Mouse (Mus musculus): Measurements from ENCODE around the gene Aspscr1. TPM values are rescaled to one million over a fixed set of nuclear protein-coding genes. Genes with fewer than 3 reads are reported as not detected.
"Not testable (repeated sequence)": the region's sequence is repeated elsewhere in the genome, so short reads cannot be mapped to it uniquely, and the experiment has no call there.

The Aspscr1 gene
- polyA plus RNA-seq, 1 experiment from 2014 or later, result 144 TPM

DNA sequence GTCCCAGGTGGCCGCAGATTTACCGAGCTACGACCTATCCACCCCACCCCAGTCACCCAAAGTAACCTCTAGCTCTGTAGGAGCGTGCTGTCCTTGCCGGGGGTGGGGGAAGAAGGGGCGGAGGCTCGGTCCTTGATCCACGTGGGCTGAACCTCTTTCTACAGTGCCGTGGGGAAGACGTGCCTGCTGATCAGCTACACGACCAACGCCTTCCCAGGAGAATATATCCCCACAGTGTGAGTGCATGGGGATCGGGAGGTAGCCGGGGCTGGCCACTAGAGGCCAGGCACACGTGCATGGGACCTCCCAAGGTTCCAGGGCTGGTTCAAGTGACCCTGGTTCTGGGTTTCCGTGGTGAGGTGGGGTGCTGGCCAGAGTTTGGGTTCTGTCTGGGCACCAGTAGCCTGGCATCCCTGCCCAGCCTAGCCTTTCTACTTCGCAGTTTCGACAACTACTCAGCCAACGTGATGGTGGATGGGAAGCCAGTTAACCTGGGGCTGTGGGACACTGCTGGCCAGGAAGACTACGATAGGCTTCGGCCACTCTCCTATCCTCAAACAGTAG lies 49.4 kb downstream of the Aspscr1 start:
- no peaks in the 10 kb centered on the region for H3K9me3 ChIP-seq (replicated peaks; ENCODE audit: control insufficient read depth, low read length, poor library complexity, severe bottlenecking)
- peak overlapping the region; percentile 76 for H3K27ac ChIP-seq (ENCODE audit: low read length)
- ATAC-seq, result no peak
- H3K4me1 ChIP-seq (ENCODE audit: control insufficient read depth, insufficient read depth, low read length), result peaks cover 16% of the 10 kb centered on the region
- H3K9ac ChIP-seq (ENCODE audit: low read depth, low read length), result peak overlapping the region; percentile 79
- peak overlapping the region; percentile 69 for H3K4me2 ChIP-seq (ENCODE audit: low read length)
- peaks cover 7% of the 10 kb centered on the region for H3K36me3 ChIP-seq (ENCODE audit: control insufficient read depth, insufficient read depth, low read length)
- no peaks in the 10 kb centered on the region for H3K27me3 ChIP-seq (ENCODE audit: control insufficient read depth, insufficient read depth, low read depth, low read length)
- H3K4me3 ChIP-seq (ENCODE audit: low read depth, low read length), result peak overlapping the region; percentile 59
- 20% methylated on average over 21 of the region's 21 CpGs for WGBS

DNA sequence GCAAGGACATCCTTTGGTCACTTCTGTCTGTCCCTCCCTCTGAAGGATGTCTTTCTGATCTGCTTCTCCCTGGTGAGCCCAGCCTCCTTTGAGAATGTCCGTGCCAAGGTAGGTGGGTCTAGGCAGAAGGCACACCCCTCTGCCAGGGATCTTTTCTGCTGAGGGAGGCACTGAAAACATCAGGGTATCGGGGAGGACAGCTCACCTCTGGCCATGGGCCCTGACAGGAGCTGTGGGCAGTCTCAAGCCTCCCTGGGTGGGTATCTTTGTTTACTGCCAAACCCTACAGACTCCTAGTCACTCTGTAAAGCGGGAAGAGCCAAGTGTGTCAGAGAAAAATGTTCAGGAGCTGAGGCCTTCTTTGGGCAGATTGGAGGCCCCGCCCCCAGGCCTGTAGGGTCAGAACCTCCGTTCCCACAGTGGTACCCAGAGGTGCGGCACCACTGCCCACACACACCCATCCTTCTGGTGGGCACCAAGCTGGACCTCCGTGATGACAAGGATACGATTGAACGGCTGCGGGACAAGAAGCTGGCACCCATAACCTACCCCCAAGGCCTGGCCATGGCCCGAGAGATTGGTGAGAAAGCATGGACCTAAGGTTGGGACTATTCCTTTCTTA lies 50.1 kb downstream of the Aspscr1 start:
- Histone ChIP-seq H3K4me3 (ENCODE audit: low read depth, low read length) (peak overlapping the region; percentile 59; the same call in 1 of the 2 replicates), H3K9me3 (replicated peaks; ENCODE audit: control insufficient read depth, low read length, poor library complexity, severe bottlenecking) (no peaks in the 10 kb centered on the region), H3K27ac (ENCODE audit: low read length) (no peak overlapping the region), H3K4me1 (ENCODE audit: control insufficient read depth, insufficient read depth, low read length) (peaks cover 16% of the 10 kb centered on the region), H3K4me2 (ENCODE audit: low read length) (peak overlapping the region; percentile 69), H3K27me3 (ENCODE audit: control insufficient read depth, insufficient read depth, low read depth, low read length) (no peaks in the 10 kb centered on the region), H3K9ac (ENCODE audit: low read depth, low read length) (no peak overlapping the region; the same call in none of the 2 replicates), H3K36me3 (ENCODE audit: control insufficient read depth, insufficient read depth, low read length) (peaks cover 7% of the 10 kb centered on the region)
- WGBS, result 90% methylated on average over 11 of the region's 11 CpGs
- ATAC-seq, result no peak

DNA sequence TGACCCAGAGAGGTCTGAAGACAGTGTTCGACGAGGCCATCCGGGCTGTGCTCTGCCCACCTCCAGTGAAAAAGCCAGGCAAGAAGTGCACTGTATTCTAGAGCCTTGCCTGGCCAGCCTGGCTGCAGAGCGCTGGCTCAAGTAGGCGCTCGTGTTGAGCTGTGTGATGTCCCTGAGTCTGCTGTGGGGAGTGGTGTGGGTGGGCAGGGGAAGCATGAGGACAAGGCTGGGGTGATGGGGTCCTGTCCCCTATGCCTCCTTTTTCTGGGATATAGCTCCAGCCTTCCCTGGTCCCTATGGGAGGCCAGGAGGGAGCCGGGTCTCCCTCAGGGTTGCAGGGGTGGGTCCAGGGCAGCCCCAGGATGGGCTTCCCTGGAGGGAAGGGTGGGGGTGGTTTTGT lies 50.7 kb downstream of the Aspscr1 start:
- no peak overlapping the region for H3K4me2 ChIP-seq (ENCODE audit: low read length)
- no peak for ATAC-seq
- H3K27me3 ChIP-seq (ENCODE audit: control insufficient read depth, insufficient read depth, low read depth, low read length), result no peaks in the 10 kb centered on the region
- H3K9me3 ChIP-seq (replicated peaks; ENCODE audit: control insufficient read depth, low read length, poor library complexity, severe bottlenecking), result no peaks in the 10 kb centered on the region
- no peak overlapping the region for H3K27ac ChIP-seq (ENCODE audit: low read length)
- 82% methylated on average over 7 of the region's 7 CpGs for WGBS
- peaks cover 3% of the 10 kb centered on the region for H3K36me3 ChIP-seq (ENCODE audit: control insufficient read depth, insufficient read depth, low read length)
- H3K4me3 ChIP-seq (ENCODE audit: low read depth, low read length), result no peak overlapping the region
- no peak overlapping the region for H3K9ac ChIP-seq (ENCODE audit: low read depth, low read length)
- peaks cover 16% of the 10 kb centered on the region for H3K4me1 ChIP-seq (ENCODE audit: control insufficient read depth, insufficient read depth, low read length)

DNA sequence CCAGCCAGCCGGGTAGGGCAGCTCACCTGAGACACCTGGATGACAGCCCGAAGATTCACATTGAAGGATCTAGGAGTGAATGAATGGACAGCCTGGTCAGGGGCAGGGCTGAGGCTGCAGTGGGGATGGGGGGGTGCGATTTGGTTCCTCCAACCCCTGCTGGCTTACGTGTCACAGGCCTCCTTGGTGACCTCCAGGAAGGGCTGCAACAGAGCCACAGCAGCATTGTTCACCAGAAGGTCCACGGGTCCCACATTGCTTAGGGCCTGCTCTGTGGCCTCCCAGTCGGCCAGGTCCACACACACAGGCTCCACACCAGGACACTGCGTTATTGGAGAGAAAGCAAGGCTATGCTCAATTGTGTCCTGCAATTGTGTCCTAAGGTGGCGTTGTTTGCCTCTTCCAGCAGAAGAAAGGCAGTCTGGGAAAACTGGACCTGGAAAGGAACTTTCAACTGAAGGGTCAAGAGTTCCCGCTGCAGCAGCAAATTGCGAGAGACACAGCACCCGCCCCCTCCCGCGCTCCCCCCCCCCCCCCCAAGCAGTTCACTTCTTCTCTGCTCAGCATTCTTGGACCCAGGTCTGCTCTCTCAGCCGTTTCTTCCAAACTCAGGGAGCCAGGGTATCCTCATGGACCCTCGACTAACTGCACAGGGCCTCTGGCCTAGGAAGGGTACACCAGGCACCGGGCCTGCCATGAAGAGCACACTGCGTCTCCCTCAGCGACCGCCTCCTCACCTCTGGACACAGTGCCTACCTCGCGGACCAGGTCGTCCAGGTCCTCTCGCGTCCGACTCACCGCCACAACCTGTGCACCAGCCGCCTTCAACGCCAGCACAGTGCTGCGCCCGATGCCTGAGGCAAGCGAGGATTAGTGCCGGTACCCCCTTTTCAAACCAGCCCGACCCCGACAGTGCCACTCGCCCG lies 53.7 kb downstream of the Aspscr1 start:
- ATAC-seq, result no peak
- 19% methylated on average over 34 of the region's 36 CpGs for WGBS
- H3K9me3 ChIP-seq (replicated peaks; ENCODE audit: control insufficient read depth, low read length, poor library complexity, severe bottlenecking), result no peaks in the 10 kb centered on the region

DNA sequence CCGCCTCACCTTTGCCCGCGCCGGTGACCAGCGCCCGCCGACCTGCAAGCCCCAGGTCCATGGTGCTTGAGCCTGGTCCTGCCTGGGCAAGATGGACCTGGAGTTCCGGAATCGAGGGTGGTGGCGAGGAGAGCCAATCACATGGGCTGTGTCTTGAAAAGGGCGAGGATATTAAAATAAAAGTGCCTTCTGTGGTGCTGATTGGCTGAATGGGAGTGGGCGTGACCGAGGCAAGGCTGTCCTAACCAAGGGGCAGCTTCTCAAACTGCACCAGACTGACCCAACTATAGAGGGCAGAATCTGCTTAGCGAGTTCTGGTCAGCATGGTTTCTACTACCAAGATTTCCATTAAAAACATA lies 54.4 kb downstream of the Aspscr1 start, which contains the start of gene Dcxr:
Gene Dcxr, minus strand, starts transcription at position 113 of the 359 bp plus-strand sequence.
- Histone ChIP-seq H3K27me3 (ENCODE audit: control insufficient read depth, insufficient read depth, low read depth, low read length) (no peaks in the 10 kb centered on the region; the same call in 1 of the 2 replicates), H3K4me1 (ENCODE audit: control insufficient read depth, insufficient read depth, low read length) (peaks cover 14% of the 10 kb centered on the region), H3K27ac (ENCODE audit: low read length) (no peak within 1 kb of the TSS), H3K4me3 (ENCODE audit: low read depth, low read length) (peak within 1 kb of the TSS; percentile 47), H3K36me3 (ENCODE audit: control insufficient read depth, insufficient read depth, low read length) (no peaks in the 10 kb centered on the region), H3K4me2 (ENCODE audit: low read length) (peak within 1 kb of the TSS; percentile 83), H3K9me3 (replicated peaks; ENCODE audit: control insufficient read depth, low read length, poor library complexity, severe bottlenecking) (no peaks in the 10 kb centered on the region), H3K9ac (ENCODE audit: low read depth, low read length) (peak within 1 kb of the TSS; percentile 64)
- 0% methylated on average over 14 of the region's 14 CpGs for WGBS
- ATAC-seq, result peak; percentile 79

More for the DNA sequence above, 53.7 kb downstream of the Aspscr1 start:
- H3K27ac ChIP-seq (ENCODE audit: low read length), result no peak overlapping the region
- peak overlapping the region; percentile 64 for H3K9ac ChIP-seq (ENCODE audit: low read depth, low read length)
- H3K4me3 ChIP-seq (ENCODE audit: low read depth, low read length), result peak overlapping the region; percentile 47
- H3K4me1 ChIP-seq (ENCODE audit: control insufficient read depth, insufficient read depth, low read length), result peaks cover 14% of the 10 kb centered on the region
- H3K36me3 ChIP-seq (ENCODE audit: control insufficient read depth, insufficient read depth, low read length), result no peaks in the 10 kb centered on the region
- H3K4me2 ChIP-seq (ENCODE audit: low read length), result peak overlapping the region; percentile 83
- no peaks in the 10 kb centered on the region; the same call in 1 of the 2 replicates for H3K27me3 ChIP-seq (ENCODE audit: control insufficient read depth, insufficient read depth, low read depth, low read length)

DNA sequence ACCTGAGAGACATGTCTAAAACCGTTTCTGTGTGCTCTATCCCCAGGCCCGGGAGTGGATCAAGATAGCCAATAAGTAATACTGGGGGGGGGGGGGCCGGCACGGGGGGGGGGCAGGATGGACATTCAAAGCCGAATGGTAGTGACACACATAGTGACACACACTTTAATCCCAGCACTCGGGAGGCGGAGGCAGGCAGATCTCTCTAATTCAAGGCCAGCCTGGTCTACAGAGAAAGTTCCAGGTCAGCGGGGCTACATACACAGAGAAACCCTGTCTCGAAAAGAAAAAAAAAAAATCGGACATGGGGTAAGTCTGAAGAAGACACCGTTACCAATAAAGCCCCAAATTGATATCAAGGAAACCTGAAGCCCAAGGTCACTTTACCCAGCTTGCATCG lies 54.8 kb downstream of the Aspscr1 start:
- Histone ChIP-seq H3K27ac (ENCODE audit: low read length) (no peak overlapping the region), H3K36me3 (ENCODE audit: control insufficient read depth, insufficient read depth, low read length) (no peaks in the 10 kb centered on the region), H3K4me1 (ENCODE audit: control insufficient read depth, insufficient read depth, low read length) (peaks cover 11% of the 10 kb centered on the region), H3K4me2 (ENCODE audit: low read length) (no peak overlapping the region), H3K27me3 (ENCODE audit: control insufficient read depth, insufficient read depth, low read depth, low read length) (no peaks in the 10 kb centered on the region; the same call in 1 of the 2 replicates), H3K4me3 (ENCODE audit: low read depth, low read length) (no peak overlapping the region), H3K9me3 (replicated peaks; ENCODE audit: control insufficient read depth, low read length, poor library complexity, severe bottlenecking) (no peaks in the 10 kb centered on the region), H3K9ac (ENCODE audit: low read depth, low read length) (no peak overlapping the region)
- 61% methylated on average over 12 of the region's 12 CpGs for WGBS
- ATAC-seq, result no peak

DNA sequence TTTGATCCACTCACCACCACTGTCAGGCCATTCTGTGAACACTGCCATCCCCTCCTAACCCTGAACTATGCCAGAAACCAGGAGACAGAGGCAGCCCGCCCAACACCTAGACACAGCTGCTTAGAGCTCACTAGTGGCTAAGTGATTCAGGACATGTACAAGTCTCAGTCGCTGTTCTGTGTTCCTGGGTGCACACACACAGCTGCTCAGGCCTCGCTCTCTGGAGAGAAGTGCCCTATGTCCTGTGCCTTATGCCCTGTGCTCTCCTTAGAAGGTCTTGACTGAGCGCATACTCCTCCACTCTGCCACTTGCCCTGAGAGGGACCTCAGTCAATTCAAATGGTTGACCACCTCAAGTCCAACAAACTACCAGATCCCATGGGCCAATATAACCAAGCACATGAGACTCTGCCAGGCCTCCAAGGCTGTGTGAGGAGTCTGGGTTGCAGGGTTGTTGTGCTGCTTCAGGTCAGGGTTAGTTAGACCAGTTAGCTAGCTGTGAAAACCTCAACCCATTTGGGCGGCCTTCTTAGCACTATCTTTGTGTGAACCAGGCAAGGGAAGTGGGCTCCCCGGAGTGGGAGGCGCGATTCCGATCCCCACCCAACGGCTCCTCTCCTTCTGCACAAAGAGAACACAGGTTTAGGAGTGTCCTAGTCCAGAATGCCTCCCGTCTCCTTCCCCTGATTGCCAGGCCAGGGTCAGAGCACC lies 55.9 kb downstream of the Aspscr1 start:
- 71% methylated on average over 11 of the region's 11 CpGs for WGBS
- H3K4me3 ChIP-seq (ENCODE audit: low read depth, low read length), result no peak overlapping the region
- no peaks in the 10 kb centered on the region for H3K36me3 ChIP-seq (ENCODE audit: control insufficient read depth, insufficient read depth, low read length)
- no peak overlapping the region for H3K27ac ChIP-seq (ENCODE audit: low read length)
- no peaks in the 10 kb centered on the region for H3K9me3 ChIP-seq (replicated peaks; ENCODE audit: control insufficient read depth, low read length, poor library complexity, severe bottlenecking)
- no peak overlapping the region for H3K4me2 ChIP-seq (ENCODE audit: low read length)
- H3K4me1 ChIP-seq (ENCODE audit: control insufficient read depth, insufficient read depth, low read length), result peaks cover 11% of the 10 kb centered on the region
- H3K9ac ChIP-seq (ENCODE audit: low read depth, low read length), result no peak overlapping the region
- no peaks in the 10 kb centered on the region; the same call in 1 of the 2 replicates for H3K27me3 ChIP-seq (ENCODE audit: control insufficient read depth, insufficient read depth, low read depth, low read length)
- ATAC-seq, result no peak

DNA sequence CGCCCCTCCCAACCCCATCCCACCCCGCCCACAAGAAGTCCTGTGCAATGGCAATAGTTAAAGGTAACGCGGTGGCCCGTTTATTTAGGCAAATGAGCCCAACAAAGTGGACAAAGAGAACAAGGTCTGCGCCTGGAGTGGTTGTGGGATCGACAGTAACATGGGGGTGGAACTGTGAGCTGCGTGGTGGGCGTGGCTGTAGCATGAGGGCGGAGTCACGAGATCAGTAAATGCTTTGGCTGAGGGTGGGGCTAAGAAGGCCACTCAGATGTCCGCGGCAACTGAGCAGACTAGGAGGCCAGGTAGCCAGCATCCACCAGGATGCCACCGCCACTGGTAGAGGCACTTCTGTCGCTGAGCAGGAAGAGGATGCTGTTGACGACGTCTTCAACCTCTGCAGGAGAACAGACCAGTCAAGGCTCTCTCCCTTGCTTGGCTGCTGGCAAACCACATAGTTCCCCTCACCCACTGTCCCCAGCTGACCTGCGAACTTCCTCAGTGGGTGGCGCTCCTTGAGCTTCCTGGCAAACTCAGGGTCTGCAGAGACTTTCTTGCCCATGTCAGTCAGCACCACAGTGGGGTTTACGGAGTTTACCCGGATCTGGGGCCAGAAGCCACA lies 56.8 kb downstream of the Aspscr1 start:
- 2% methylated on average over 19 of the region's 21 CpGs for WGBS

More for the DNA sequence above, 56.8 kb downstream of the Aspscr1 start:
- not testable (repeated sequence) for H3K27ac ChIP-seq (ENCODE audit: low read length); H3K9ac ChIP-seq (ENCODE audit: low read depth, low read length); H3K27me3 ChIP-seq (ENCODE audit: control insufficient read depth, insufficient read depth, low read depth, low read length); H3K4me3 ChIP-seq (ENCODE audit: low read depth, low read length); H3K9me3 ChIP-seq (replicated peaks; ENCODE audit: control insufficient read depth, low read length, poor library complexity, severe bottlenecking); H3K36me3 ChIP-seq (ENCODE audit: control insufficient read depth, insufficient read depth, low read length); ATAC-seq
- peak overlapping the region; percentile 36 for H3K4me2 ChIP-seq (ENCODE audit: low read length)
- peaks cover 11% of the 10 kb centered on the region for H3K4me1 ChIP-seq (ENCODE audit: control insufficient read depth, insufficient read depth, low read length)

All from midbrain, embryonic 16.5 days (tissue).